Mouse (Mus musculus) gastrocnemius, adult 8-10 months (tissue): ENCODE measurements around the gene Cfap54. TPM values are rescaled to one million over a fixed set of nuclear protein-coding genes. Genes with fewer than 3 reads are reported as not detected.

ENCODE experiments used
- DNase-seq, 2 experiments: peaks; one replicate each; pipeline ENCODE4 v3.0.0; 2022; ENCODE audit warnings: low spot score in 2 of 2
- total RNA-seq, 4 experiments: library from RNA; stranded (reverse); gene quantifications; 2 replicates each; pipeline ENCODE4 v1.2.4; 2022

Cfap54 gene
- total RNA-seq, 4 experiments from 2014 or later = 0.34 to 0.54 (median 0.38) TPM

DNA sequence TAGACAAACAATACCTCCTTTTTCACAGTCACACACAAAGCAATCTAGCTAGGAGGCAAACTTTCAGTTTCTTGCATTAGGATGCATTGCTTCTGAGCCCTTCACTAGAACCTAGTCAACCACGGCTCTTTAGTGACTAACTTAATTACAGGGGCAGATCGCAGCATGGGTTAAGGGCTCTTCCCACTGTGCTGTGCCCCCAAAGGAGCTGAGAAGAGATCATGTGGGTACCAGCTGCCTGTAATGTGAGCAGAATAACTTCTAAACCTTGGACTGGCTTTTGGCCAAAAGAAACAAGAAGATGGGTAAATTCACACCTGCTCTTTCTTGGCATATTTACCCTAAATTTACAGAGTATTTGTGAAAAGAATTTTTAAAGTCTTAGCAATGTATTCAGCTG is 291.2 kb downstream of the Cfap54 start:
- no peak for DNase-seq

DNA sequence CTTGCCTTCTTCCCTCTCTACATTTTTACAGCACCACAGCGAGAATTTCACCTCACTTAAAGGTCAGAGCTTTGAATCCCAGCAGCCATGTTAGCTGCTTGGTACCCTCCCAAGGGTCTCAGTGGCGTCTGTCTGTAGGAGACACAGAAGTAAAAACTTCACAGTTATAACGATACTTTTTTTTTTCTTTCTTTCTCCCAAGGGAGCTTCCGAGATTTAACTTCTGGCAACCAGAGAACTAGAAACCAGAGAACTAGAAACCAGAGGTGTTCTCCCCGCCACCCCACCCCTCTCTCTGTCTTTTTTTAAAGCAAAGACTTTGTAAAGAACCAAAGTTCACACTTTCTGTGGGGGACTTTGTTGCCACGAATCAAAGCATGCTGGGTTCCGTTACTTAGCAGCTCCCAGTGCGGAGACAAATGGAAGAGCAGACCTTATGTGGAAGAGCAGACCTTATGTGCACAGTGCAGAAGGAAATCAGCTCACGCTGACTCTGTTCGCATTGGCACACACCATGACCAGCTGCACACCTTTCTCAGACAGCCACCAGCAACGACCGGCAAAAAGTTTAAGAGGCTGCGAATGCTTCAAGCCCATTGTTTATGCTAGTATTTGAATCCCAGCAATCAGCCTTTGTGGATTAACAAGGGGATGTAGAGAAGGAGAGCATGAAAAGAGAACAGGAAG is 292.9 kb downstream of the Cfap54 start:
- no peak for DNase-seq

DNA sequence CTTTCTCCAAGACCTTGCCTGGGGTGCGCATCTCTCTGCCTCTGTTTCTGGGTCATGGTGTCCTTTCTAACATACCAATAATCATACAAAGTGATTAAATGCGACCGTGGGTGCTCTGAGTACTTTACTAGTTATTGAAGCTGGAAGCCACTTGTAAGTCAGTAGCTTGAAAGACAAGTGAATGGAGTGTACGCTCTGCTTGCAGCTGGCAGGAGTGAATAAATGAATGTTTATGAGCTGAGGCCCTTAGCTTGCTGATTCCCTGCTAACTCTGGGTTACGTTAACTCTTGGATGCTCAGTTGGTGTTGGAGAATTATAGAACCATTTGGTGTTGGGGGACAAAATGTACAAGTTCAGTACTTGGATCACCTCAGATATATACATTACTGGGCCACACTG is 298.7 kb downstream of the Cfap54 start:
- DNase-seq = no peak

GRCm38 (mm10) chr10:92754359-92754758 is 327.1 kb downstream of the Cfap54 start:
- DNase-seq = no peak

DNA sequence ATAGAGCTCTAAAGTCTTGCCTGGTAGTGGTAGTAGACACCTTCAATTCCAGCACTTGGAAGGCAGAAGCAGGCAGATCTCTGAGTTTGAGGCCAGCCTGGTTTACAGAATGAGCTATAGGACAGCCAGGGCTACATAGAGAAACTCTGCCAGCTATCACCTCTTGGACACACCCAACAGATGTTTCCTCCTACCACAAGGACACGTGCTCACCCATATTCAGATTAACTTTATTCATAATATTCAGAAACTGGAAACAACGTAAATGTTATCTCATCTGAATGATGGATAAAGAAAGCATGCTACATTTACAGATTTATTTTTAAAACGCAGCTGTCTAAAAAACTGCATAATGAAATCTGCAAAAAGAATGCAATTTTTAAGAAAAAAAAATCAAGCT is 351.1 kb downstream of the Cfap54 start:
- no peak for DNase-seq

GRCm38 (mm10) chr10:92728723-92729122 is 352.7 kb downstream of the Cfap54 start:
- DNase-seq = no peak

Other genes with a start within 250 kb of the Cfap54 start
- 1 to 10 TPM; 3.3 to 6.1 (median 4.2) TPM for gene Cdk17, start 79.3 kb upstream of the Cfap54 start, total RNA-seq
- 10 to 100 TPM in 1 of 4 experiments, 1 to 10 TPM in 3; 6.9 to 11.1 (median 8.1) TPM for gene Elk3, start 229.5 kb upstream of the Cfap54 start, total RNA-seq